Mouse (Mus musculus) intestine, postnatal 0 days (tissue): ENCODE results near the gene Gtf2ird1. TPM values are rescaled to one million over a fixed set of nuclear protein-coding genes. Genes with fewer than 3 reads are reported as not detected.

Experiments
- ATAC-seq: fragments of 200-750 bp; cut with Nextera tagmentation; 2 replicates; pipeline ENCODE4 v1.8.0; 2017; ENCODE audit warnings: mild to moderate bottlenecking, moderate TSS enrichment, moderate library complexity
- H3K27ac ChIP-seq: fragments of 300-500 bp; sonication (generic); 2 replicates; pipeline ENCODE4 v1.5.1; 2014; ENCODE audit warnings: mild to moderate bottlenecking, low read depth, low read length, moderate library complexity
- H3K27me3 ChIP-seq: fragments of 300-500 bp; sonication (generic); replicated peaks from 2 replicates; pipeline ENCODE4 v1.6.1; 2014; ENCODE audit warnings: low read length, mixed read lengths; ENCODE audit not compliant: control insufficient read depth, insufficient read depth
- H3K36me3 ChIP-seq: fragments of 300-500 bp; sonication (generic); 2 replicates; pipeline ENCODE4 v1.6.1; 2014; ENCODE audit warnings: mild to moderate bottlenecking, moderate library complexity; ENCODE audit not compliant: control insufficient read depth, insufficient read depth
- H3K4me1 ChIP-seq: fragments of 300-500 bp; sonication (generic); replicated peaks from 2 replicates; pipeline ENCODE4 v1.6.1; 2014; ENCODE audit warnings: antibody characterized with exemption, low read length, mixed read lengths; ENCODE audit not compliant: control insufficient read depth, insufficient read depth
- H3K4me2 ChIP-seq: fragments of 300-500 bp; sonication (generic); replicated peaks from 2 replicates; pipeline ENCODE4 v1.6.1; 2014; ENCODE audit warnings: low read depth, mild to moderate bottlenecking, moderate library complexity
- H3K4me3 ChIP-seq: fragments of 300-500 bp; sonication (generic); 2 replicates; pipeline ENCODE4 v1.5.1; 2014; ENCODE audit warnings: low read depth, low read length
- H3K9ac ChIP-seq: fragments of 300-500 bp; sonication (generic); 2 replicates; pipeline ENCODE4 v1.6.1; 2014; ENCODE audit warnings: mild to moderate bottlenecking, low read depth, low read length
- H3K9me3 ChIP-seq: fragments of 300-500 bp; sonication (generic); 2 replicates; pipeline ENCODE4 v1.6.1; 2016; ENCODE audit warnings: mixed run types; ENCODE audit not compliant: control insufficient read depth
- CTCF ChIP-seq: sonication (generic); IDR thresholded peaks from 2 replicates; pipeline ENCODE4 v1.5.1; 2016; ENCODE audit warnings: low read depth, mild to moderate bottlenecking, control low read depth, antibody characterized with exemption, moderate library complexity
- WGBS: fragments of 180-500 bp; shearing (Covaris S2); extraction: QIAGEN DNeasy Blood & Tissue Kit; methylation state at CpG from one replicate; pipeline ENCODE4 v1.1.7; 2014; 5-methylcytosine and 5-hydroxymethylcytosine counted together
- polyA plus RNA-seq: library from polyadenylated mRNA; unstranded; fragments of >200 nt; fragmentation: Nextera tagmentation; extraction: Ambion mirVana; gene quantifications from 2 replicates; pipeline ENCODE4 v1.2.1, GENCODE M21; 2015

Gene Gtf2ird1
- polyA plus RNA-seq, 1 experiment from 2014 or later: 46.8 TPM

GRCm38 (mm10) chr5:134375256-134375655 lies 81.3 kb downstream of the Gtf2ird1 start:
- Histone ChIP-seq H3K9ac (no peak overlapping the region), H3K27me3 (no peaks in the 10 kb centered on the region), H3K4me2 (no peak overlapping the region), H3K9me3 (no peaks in the 10 kb centered on the region), H3K36me3 (peaks cover 55% of the 10 kb centered on the region), H3K27ac (no peak overlapping the region), H3K4me1 (no peaks in the 10 kb centered on the region), H3K4me3 (no peak overlapping the region)
- TF ChIP-seq CTCF: no peak
- 95% methylated on average over 1 of the region's 1 CpGs for WGBS
- no peak for ATAC-seq

GRCm38 (mm10) chr5:134374546-134374945 lies 82.0 kb downstream of the Gtf2ird1 start:
- H3K4me3 ChIP-seq: no peak overlapping the region
- TF ChIP-seq CTCF: no peak
- H3K4me1 ChIP-seq: no peaks in the 10 kb centered on the region
- H3K9me3 ChIP-seq: no peaks in the 10 kb centered on the region
- no peak overlapping the region for H3K4me2 ChIP-seq
- no peak overlapping the region for H3K9ac ChIP-seq
- ATAC-seq: no peak
- no peaks in the 10 kb centered on the region for H3K27me3 ChIP-seq
- H3K36me3 ChIP-seq: peaks cover 59% of the 10 kb centered on the region
- H3K27ac ChIP-seq: peak overlapping the region; percentile 64; the same call in 1 of the 2 replicates

GRCm38 (mm10) chr5:134373912-134374488 lies 82.5 kb downstream of the Gtf2ird1 start:
- Histone ChIP-seq H3K36me3 (peaks cover 59% of the 10 kb centered on the region), H3K4me1 (no peaks in the 10 kb centered on the region), H3K9me3 (no peaks in the 10 kb centered on the region), H3K4me3 (no peak overlapping the region), H3K4me2 (no peak overlapping the region), H3K27me3 (no peaks in the 10 kb centered on the region), H3K9ac (no peak overlapping the region), H3K27ac (peak overlapping the region; percentile 64; the same call in 1 of the 2 replicates)
- 0 out of 2 replicates have a peak, but pooled peaks have one; percentile 58 for ATAC-seq
- WGBS: 69% methylated on average over 9 of the region's 9 CpGs
- TF ChIP-seq CTCF: peak; percentile 96

GRCm38 (mm10) chr5:134372926-134373658 lies 83.4 kb downstream of the Gtf2ird1 start:
- Histone ChIP-seq H3K4me3 (no peak overlapping the region), H3K27ac (no peak overlapping the region; the same call in 1 of the 2 replicates), H3K4me1 (no peaks in the 10 kb centered on the region), H3K9me3 (no peaks in the 10 kb centered on the region), H3K9ac (no peak overlapping the region), H3K27me3 (no peaks in the 10 kb centered on the region), H3K36me3 (peaks cover 64% of the 10 kb centered on the region), H3K4me2 (no peak overlapping the region)
- no peak for ATAC-seq
- 97% methylated on average over 6 of the region's 6 CpGs for WGBS
- peak; percentile 66 for TF ChIP-seq CTCF

GRCm38 (mm10) chr5:134371511-134372289 lies 84.8 kb downstream of the Gtf2ird1 start:
- no peak overlapping the region for H3K4me3 ChIP-seq
- H3K9me3 ChIP-seq: no peaks in the 10 kb centered on the region
- no peak overlapping the region for H3K4me2 ChIP-seq
- no peak for TF ChIP-seq CTCF
- WGBS: 87% methylated on average over 5 of the region's 5 CpGs
- ATAC-seq: no peak
- H3K27ac ChIP-seq: no peak overlapping the region
- peaks cover 63% of the 10 kb centered on the region for H3K36me3 ChIP-seq
- no peaks in the 10 kb centered on the region for H3K27me3 ChIP-seq
- no peak overlapping the region for H3K9ac ChIP-seq
- H3K4me1 ChIP-seq: no peaks in the 10 kb centered on the region

GRCm38 (mm10) chr5:134370831-134371230 lies 85.7 kb downstream of the Gtf2ird1 start:
- no peak overlapping the region for H3K9ac ChIP-seq
- H3K27ac ChIP-seq: no peak overlapping the region
- H3K36me3 ChIP-seq: peaks cover 62% of the 10 kb centered on the region
- TF ChIP-seq CTCF: no peak
- no peaks in the 10 kb centered on the region for H3K27me3 ChIP-seq
- no peak for ATAC-seq
- no peak overlapping the region for H3K4me3 ChIP-seq
- no peaks in the 10 kb centered on the region for H3K4me1 ChIP-seq
- no peaks in the 10 kb centered on the region for H3K9me3 ChIP-seq
- H3K4me2 ChIP-seq: no peak overlapping the region
- 82% methylated on average over 2 of the region's 2 CpGs for whole genome bisulfite sequencing
